Mouse (Mus musculus) neural tube, embryonic 11.5 days (tissue): Measurements from ENCODE around the gene Ifngr2. TPM values are rescaled to one million over a fixed set of nuclear protein-coding genes. Genes with fewer than 3 reads are reported as not detected.

Experiments used
- ATAC-seq: fragments of 200-750 bp; cut with Nextera tagmentation; 2 replicates; pipeline ENCODE4 v1.8.0; 2017; ENCODE audit warnings: moderate number of reproducible peaks, mild to moderate bottlenecking, moderate TSS enrichment, moderate library complexity; ENCODE audit not compliant: insufficient read depth, low FRiP score, low TSS enrichment
- DNase-seq: peaks from one replicate; pipeline ENCODE4 v3.0.0-alpha.2; 2015; ENCODE audit warnings: low spot score
- H3K27ac ChIP-seq: fragments of 300-500 bp; sonication (generic); 2 replicates; pipeline ENCODE4 v1.5.1; 2014; ENCODE audit warnings: low read depth, mild to moderate bottlenecking, low read length
- H3K27me3 ChIP-seq: fragments of 300-500 bp; sonication (generic); 2 replicates; pipeline ENCODE4 v1.6.1; 2014; ENCODE audit warnings: mild to moderate bottlenecking, low read length, mixed read lengths; ENCODE audit not compliant: control insufficient read depth, insufficient read depth
- H3K36me3 ChIP-seq: fragments of 300-500 bp; sonication (generic); 2 replicates; pipeline ENCODE4 v1.6.1; 2014; ENCODE audit warnings: mild to moderate bottlenecking, low read length, moderate library complexity, mixed read lengths; ENCODE audit not compliant: control insufficient read depth, insufficient read depth
- H3K4me1 ChIP-seq: fragments of 300-500 bp; sonication (generic); 2 replicates; pipeline ENCODE4 v1.6.1; 2014; ENCODE audit warnings: low read length, mixed read lengths; ENCODE audit not compliant: control insufficient read depth, insufficient read depth
- H3K4me2 ChIP-seq: fragments of 300-500 bp; sonication (generic); 2 replicates; pipeline ENCODE4 v1.6.1; 2014; ENCODE audit warnings: low read depth, mild to moderate bottlenecking, moderate library complexity
- H3K4me3 ChIP-seq: fragments of 300-500 bp; sonication (generic); 2 replicates; pipeline ENCODE4 v1.5.1; 2014; ENCODE audit warnings: low read depth, low read length
- H3K9ac ChIP-seq: fragments of 300-500 bp; sonication (generic); 2 replicates; pipeline ENCODE4 v1.6.1; 2014; ENCODE audit warnings: mild to moderate bottlenecking, low read length
- H3K9me3 ChIP-seq: fragments of 300-500 bp; sonication (generic); 2 replicates; pipeline ENCODE4 v1.6.1; 2016; ENCODE audit warnings: low read length; ENCODE audit not compliant: control insufficient read depth
- WGBS: fragments of 180-500 bp; shearing (Covaris S2); extraction: QIAGEN DNeasy Blood & Tissue Kit; methylation state at CpG from one replicate; pipeline ENCODE4 v1.1.7; 2014; 5-methylcytosine and 5-hydroxymethylcytosine counted together
- polyA plus RNA-seq: library from polyadenylated mRNA; unstranded; fragments of >200 nt; fragmentation: Nextera tagmentation; extraction: Ambion mirVana; gene quantifications from 2 replicates; pipeline ENCODE4 v1.2.1, GENCODE M21; 2014

Gene Ifngr2
- polyA plus RNA-seq = 35.8 and 40.8 TPM in 2 replicates

GRCm38 (mm10) chr16:91546836-91547741, at the start of gene Ifngr2:
TSS of gene Ifngr2 (plus strand) at chr16:91547072.
- 2% methylated on average over 53 of the region's 74 CpGs for WGBS
- Histone ChIP-seq H3K9ac (peak within 1 kb of the TSS; percentile 95), H3K27ac (no peak within 1 kb of the TSS), H3K4me1 (peaks cover 15% of the 10 kb centered on the region), H3K4me2 (peak within 1 kb of the TSS; percentile 97), H3K27me3 (no peaks in the 10 kb centered on the region), H3K4me3 (peak within 1 kb of the TSS; percentile 91), H3K36me3 (no peaks in the 10 kb centered on the region), H3K9me3 (no peaks in the 10 kb centered on the region)
- peak; percentile 63 for DNase-seq
- ATAC-seq = peak; percentile 87

- Histone ChIP-seq H3K4me1 (no peaks in the 10 kb centered on the region), H3K27me3 (no peaks in the 10 kb centered on the region), H3K36me3 (peaks cover 34% of the 10 kb centered on the region), H3K9me3 (no peaks in the 10 kb centered on the region), H3K9ac (no peak overlapping the region), H3K4me3 (no peak overlapping the region), H3K27ac (no peak overlapping the region), H3K4me2 (no peak overlapping the region)
- no peak for DNase-seq
- 91% methylated on average over 7 of the region's 7 CpGs for WGBS
- ATAC-seq = no peak
Observed at GRCm38 (mm10) chr16:91498041-91498440, 48.8 kb upstream of the Ifngr2 start.

GRCm38 (mm10) chr16:91504701-91505100, 42.2 kb upstream of the Ifngr2 start:
- no peaks in the 10 kb centered on the region for H3K9me3 ChIP-seq
- no peak overlapping the region for H3K4me2 ChIP-seq
- no peaks in the 10 kb centered on the region for H3K27me3 ChIP-seq
- no peak overlapping the region for H3K4me3 ChIP-seq
- H3K9ac ChIP-seq = no peak overlapping the region
- no peak for DNase-seq
- ATAC-seq = no peak
- no peak overlapping the region for H3K27ac ChIP-seq
- 93% methylated on average over 7 of the region's 7 CpGs for WGBS
- no peaks in the 10 kb centered on the region for H3K4me1 ChIP-seq
- H3K36me3 ChIP-seq = peaks cover 28% of the 10 kb centered on the region

DNA sequence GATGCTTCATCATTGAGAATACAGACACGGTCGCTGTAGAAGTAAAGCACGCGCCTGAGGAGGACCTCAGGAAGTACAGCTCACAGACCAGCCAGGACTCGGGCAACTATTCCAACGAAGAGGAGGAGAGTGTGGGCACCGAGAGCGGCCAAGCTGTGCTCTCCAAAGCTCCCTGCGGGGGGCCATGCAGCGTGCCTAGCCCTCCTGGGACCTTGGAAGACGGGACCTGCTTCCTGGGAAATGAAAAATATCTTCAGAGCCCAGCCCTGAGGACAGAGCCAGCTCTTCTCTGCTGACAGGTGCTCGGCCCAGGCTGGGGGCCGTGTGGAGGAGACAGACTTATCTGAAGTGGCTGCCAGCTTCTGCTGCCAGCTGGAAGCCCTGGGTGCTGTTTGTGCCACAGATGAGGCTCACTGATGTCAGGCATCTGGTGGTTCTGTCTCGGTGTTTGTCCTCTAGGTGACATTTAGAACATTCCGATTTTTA, 41.7 kb upstream of the Ifngr2 start:
- H3K27ac ChIP-seq = no peak overlapping the region
- no peaks in the 10 kb centered on the region for H3K27me3 ChIP-seq
- H3K36me3 ChIP-seq = peaks cover 28% of the 10 kb centered on the region
- H3K4me1 ChIP-seq = no peaks in the 10 kb centered on the region
- H3K4me2 ChIP-seq = no peak overlapping the region
- ATAC-seq (no peak), DNase-seq (no peak)
- no peak overlapping the region for H3K9ac ChIP-seq
- H3K9me3 ChIP-seq = no peaks in the 10 kb centered on the region
- H3K4me3 ChIP-seq = no peak overlapping the region
- WGBS = 89% methylated on average over 15 of the region's 15 CpGs

DNA sequence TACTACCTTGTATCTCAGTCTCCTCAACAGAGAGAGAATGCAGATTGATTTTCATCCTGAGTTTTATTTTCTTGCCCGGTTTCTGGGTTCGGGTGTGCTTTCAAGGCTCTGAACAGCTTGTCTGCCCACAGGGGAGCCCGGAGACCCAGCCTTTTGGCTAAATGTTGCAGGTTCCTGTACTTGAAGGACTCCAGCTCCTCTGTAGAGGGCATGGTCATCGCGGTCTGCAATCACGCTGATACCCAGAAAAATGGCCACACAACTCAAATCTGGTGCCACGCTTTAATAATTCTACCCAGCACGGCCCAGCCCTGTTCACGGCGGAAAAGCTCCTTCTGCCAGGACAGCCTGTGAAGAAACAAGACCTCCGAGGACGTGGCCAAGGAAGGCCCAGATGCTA, 40.5 kb upstream of the Ifngr2 start:
- no peaks in the 10 kb centered on the region for H3K9me3 ChIP-seq
- no peak overlapping the region for H3K4me3 ChIP-seq
- no peak for ATAC-seq
- 96% methylated on average over 12 of the region's 12 CpGs for WGBS
- no peak for DNase-seq
- no peak overlapping the region for H3K27ac ChIP-seq
- no peak overlapping the region for H3K9ac ChIP-seq
- no peaks in the 10 kb centered on the region for H3K27me3 ChIP-seq
- H3K4me2 ChIP-seq = no peak overlapping the region
- H3K4me1 ChIP-seq = no peaks in the 10 kb centered on the region
- H3K36me3 ChIP-seq = peaks cover 20% of the 10 kb centered on the region

DNA sequence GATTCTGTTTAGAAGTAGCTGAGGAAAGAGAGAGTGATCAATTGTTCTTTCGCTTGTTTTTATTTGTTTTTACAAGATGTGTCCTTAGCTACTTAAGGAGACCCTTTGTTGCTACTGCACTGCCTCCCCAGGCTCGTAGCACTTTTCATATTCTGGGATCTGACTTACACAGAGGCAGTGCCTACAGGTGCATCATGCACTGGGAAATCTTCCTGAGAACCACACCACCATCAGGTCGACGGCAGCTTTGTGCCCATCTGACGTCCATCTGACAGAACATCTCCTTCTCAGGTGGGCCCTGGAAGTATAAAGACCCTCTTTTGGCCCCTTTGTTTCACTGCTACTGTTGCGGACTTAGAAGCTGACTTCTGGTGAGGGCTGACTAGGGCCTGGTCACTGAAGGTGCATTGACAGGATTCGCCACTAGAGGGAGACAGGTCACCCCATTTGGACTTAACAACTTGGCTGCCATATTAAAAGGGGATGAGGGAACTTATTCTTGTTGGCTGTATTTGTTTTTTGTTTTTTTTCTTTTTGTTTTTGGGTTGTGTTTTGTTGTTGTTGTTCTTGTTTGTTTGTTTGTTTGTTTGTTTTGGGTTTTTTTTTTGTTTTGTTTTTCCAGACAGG, 34.6 kb upstream of the Ifngr2 start:
- Histone ChIP-seq H3K9ac (no peak overlapping the region), H3K36me3 (no peaks in the 10 kb centered on the region), H3K4me2 (no peak overlapping the region), H3K27me3 (no peaks in the 10 kb centered on the region), H3K4me3 (no peak overlapping the region), H3K9me3 (no peaks in the 10 kb centered on the region), H3K4me1 (no peaks in the 10 kb centered on the region), H3K27ac (no peak overlapping the region)
- no peak; the same call in 1 of the 2 replicates for ATAC-seq
- WGBS = 40% methylated on average over 7 of the region's 7 CpGs
- DNase-seq = peak; percentile 83

DNA sequence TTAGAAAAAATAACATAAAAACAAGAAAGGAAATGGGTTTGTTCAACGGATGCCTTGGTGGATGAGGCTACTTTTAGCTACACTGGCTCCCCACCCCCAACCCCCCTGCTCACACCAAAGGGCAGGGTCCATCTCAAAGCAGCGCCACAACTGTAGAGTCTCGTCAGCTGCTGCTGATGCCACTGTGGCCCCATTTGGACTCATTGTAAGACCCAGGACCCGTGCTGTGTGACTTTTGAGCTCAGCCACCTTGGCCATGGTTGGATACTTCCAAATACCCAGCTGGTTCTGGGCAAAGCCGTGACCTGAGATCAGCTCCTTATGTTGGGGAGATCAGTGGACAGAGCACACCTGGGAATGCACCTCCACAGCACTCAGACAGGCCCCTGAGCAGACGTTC, 33.8 kb upstream of the Ifngr2 start:
- no peak overlapping the region for H3K9ac ChIP-seq
- H3K9me3 ChIP-seq = no peaks in the 10 kb centered on the region
- no peaks in the 10 kb centered on the region for H3K4me1 ChIP-seq
- ATAC-seq (no peak), DNase-seq (no peak)
- no peak overlapping the region for H3K4me3 ChIP-seq
- no peaks in the 10 kb centered on the region for H3K27me3 ChIP-seq
- no peak overlapping the region for H3K4me2 ChIP-seq
- H3K27ac ChIP-seq = no peak overlapping the region
- WGBS = 87% methylated on average over 6 of the region's 6 CpGs
- no peaks in the 10 kb centered on the region for H3K36me3 ChIP-seq

GRCm38 (mm10) chr16:91517020-91517419, 29.9 kb upstream of the Ifngr2 start:
- Histone ChIP-seq H3K4me2 (no peak overlapping the region), H3K9me3 (no peaks in the 10 kb centered on the region), H3K4me1 (no peaks in the 10 kb centered on the region), H3K27ac (no peak overlapping the region), H3K27me3 (no peaks in the 10 kb centered on the region), H3K9ac (no peak overlapping the region), H3K4me3 (no peak overlapping the region), H3K36me3 (no peaks in the 10 kb centered on the region)
- ATAC-seq = no peak
- no peak for DNase-seq
- WGBS = 88% methylated on average over 7 of the region's 7 CpGs
